Mouse (Mus musculus) adrenal gland, adult 18-20 months (tissue): ENCODE data around the gene Bmpr2. TPM values are rescaled to one million over a fixed set of nuclear protein-coding genes. Genes with fewer than 3 reads are reported as not detected.

Source experiments
- DNase-seq, 2 experiments: peaks; one replicate each; pipeline ENCODE4 v3.0.0; 2021 to 2022; ENCODE audit warnings: low spot score in 2 of 2
- total RNA-seq, 2 experiments: library from RNA; stranded (reverse); gene quantifications; 1 replicate in 1 of 2; 2 replicates in 1 of 2; pipeline ENCODE4 v1.2.3; 2021

Bmpr2 gene
- total RNA-seq, 2 experiments from 2014 or later: 43.7 to 72.9 TPM

DNA sequence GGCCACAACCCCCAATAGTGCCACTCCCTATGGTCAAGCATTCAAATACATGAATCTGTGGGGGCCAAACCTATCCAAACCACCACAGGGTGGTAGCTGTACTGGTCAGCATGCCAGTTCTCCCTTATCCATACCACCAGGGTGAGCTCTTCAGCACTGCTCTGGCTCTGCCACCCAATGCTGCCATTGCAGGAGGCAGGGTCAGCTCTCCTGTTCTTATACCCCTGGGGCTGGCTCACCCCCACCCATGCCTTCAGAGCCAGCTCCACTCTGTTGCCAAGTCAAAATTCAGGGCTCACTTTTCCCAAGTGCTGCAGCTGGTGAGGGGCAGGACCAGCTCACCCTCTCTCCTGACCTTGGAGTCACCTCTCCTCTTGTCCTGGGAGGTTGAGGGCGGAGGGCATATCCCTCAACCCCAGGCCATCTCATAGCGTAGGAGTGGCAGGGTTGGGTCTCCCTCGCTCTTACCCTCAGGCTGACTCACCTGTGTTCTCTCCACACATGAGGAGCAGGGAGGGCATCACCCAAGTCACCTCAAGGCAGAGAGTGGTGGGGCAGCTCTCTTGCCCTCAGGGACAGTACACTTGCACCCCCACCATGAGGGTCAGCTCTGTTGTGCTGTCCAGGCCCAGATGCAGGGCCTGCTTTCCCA is 162.9 kb downstream of the Bmpr2 start:
- DNase-seq: no peak

DNA sequence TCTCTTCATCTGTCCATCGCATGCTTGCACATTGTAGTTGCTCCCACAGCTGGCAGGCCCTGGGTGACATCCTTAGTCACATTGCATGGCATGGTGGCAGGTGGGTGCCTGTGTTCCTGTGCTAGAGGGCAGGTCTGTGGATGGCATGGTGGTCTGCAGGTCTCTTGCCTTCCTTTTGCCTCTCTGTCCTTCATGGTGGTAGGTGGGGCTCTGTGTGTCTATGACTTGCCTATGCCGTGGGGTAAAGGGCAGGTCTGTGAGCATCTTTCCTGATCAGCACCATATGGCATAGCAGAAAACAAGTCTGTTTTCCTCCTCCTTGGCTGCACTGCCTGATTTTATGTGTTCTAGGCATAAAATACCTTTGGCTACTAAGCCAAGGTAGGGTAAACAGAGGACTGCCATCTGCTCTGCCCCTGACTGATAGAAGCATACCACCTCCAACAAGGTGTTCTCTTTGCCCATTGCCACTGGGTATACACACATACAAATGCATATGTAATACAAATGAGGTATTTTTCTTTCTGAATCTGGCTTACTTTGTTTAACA is 164.0 kb downstream of the Bmpr2 start:
- no peak for DNase-seq

Other genes with a start within 250 kb of the Bmpr2 start
- gene Gm973, start 247.1 kb upstream of the Bmpr2 start, total RNA-seq: 10 to 100 TPM in 1 of 2 experiments, 1 to 10 TPM in 1; 2.7 to 31.5 TPM
- 100 to 1,000 TPM; 114 to 143 TPM for gene Sumo1, start 92.6 kb upstream of the Bmpr2 start, total RNA-seq
- 100 to 1,000 TPM; 100 to 124 TPM for gene Nop58, start 78.4 kb upstream of the Bmpr2 start, total RNA-seq
- gene Fam117b, start 149.6 kb downstream of the Bmpr2 start, total RNA-seq: 10 to 100 TPM; 37.0 to 48.0 TPM